Mouse (Mus musculus) megakaryocyte, embryonic 14.5 days (primary cell): ENCODE results near the gene Zfp326.

ENCODE experiments used
- FLI1 ChIP-seq: IDR thresholded peaks from 2 replicates; pipeline ENCODE4 v1.6.1; 2012; ENCODE audit warnings: low read length, inconsistent platforms, mixed read lengths
- GATA1 ChIP-seq: IDR thresholded peaks from 3 replicates; pipeline ENCODE4 v1.6.1; 2012; ENCODE audit warnings: mixed read lengths, low read length, inconsistent platforms, borderline replicate concordance

GRCm38 (mm10) chr5:105833923-105834322 is 42.4 kb upstream of the Zfp326 start:
- TF ChIP-seq GATA1 (no peak), FLI1 (no peak)
